Mouse (Mus musculus): ENCODE measurements around the gene Olfr403.
"Not testable (repeated sequence)": the region's sequence is repeated elsewhere in the genome, so short reads cannot be mapped to it uniquely, and the experiment has no call there.

Olfr403 gene

DNA sequence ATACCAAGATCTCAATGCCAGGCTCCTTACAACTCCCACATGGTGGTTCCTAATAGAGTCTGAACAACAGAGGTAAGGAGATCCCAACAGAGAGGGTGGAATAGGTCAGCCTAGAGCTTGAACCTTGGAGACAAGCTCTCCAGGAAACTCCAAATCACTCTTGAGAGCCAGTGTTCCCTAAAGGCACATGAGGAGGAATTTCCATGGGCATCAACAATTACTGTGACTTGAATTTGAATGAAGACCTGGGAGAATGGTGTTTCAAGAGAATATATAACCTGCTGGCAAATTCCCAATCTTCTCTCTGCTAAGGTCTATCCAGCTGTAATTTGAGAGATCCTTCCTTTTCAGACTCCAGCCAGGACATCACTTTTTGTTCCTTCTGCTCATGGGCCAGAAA lies at the start of gene Olfr403:
Olfr403 (plus strand) TSS at position 301 of the 400 bp plus-strand sequence.
- no peak for DNase-seq

DNA sequence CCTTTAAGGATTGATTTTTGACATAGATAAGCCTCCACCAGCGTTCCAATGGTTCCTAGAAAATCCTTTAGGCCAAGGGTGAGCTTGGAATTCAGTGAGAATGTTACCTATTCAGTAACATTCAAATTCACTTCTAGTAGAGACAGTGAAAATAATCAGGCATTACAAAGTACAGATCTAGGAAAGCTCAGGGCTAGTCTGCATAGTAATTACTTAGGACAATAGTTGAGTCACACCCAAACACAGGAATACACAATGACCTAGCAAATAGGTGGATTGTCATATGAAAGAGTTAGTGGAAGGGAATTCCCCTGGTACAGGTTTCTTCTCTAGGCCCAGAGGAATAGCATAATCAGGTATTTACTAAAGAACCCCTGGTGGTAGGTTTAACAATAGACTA lies 46.0 kb upstream of the Olfr403 start:
- DNase-seq, result not testable (repeated sequence)

DNA sequence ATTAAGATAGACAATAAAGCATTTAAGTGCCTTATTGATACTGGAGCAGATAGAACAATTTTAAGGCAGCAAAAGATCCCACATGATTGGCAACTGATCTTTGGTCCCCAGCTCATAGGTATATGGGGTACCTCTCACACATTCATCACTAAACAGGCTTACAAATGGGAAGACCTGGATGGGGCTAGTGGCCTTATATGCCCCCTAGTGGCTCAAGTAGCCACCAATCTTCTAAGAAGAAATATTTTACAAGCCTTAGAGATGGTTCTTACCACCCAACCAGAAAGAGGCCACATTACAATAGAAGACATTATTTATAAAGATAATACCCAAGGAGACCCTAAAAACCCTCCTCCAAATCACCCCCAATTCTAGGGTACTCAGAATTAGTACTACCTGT lies 40.2 kb upstream of the Olfr403 start:
- no peak for DNase-seq

DNA sequence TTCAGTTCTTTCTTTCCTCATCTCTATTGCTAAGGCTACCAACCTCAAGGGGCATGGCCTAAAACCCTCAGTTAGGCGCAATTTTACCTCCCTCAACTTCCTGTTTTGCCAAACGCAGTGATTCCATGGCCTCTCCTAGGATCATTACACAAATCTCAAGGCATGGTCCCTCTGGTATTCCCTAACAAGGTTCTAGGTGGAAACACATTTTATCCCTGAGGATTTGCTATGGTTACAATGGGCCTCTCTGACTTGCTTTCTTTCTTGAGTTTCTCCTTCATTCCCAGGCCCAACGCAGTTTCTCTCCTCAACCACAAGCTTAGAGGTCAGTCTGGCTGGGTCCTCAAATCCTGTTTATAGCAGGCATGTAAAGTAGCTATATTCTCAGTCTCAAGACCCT lies 32.8 kb upstream of the Olfr403 start, which contains the start of gene Olfr402:
Olfr402 (plus strand) TSS at position 301 of the 400 bp plus-strand sequence.
- DNase-seq, result no peak

DNA sequence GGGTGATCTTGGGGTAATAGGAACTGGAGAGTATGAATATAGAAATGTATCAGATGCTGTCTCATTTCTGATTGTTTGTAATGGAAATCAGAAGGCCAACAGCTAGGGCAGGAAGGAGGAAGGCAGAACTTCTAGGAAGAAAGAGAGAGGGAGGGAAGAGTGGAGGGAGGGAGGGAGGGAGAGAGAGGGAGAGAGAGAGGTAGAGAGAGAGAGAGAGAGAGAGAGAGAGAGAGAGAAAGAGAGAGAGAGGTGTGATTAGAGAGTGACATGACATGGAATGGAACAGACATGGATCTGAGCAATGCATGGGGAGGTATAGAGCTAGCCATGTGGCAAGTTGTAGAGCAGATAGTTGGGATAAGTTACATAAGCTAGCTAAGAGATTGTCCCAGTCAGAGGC lies 17.3 kb upstream of the Olfr403 start:
- DNase-seq, result no peak

DNA sequence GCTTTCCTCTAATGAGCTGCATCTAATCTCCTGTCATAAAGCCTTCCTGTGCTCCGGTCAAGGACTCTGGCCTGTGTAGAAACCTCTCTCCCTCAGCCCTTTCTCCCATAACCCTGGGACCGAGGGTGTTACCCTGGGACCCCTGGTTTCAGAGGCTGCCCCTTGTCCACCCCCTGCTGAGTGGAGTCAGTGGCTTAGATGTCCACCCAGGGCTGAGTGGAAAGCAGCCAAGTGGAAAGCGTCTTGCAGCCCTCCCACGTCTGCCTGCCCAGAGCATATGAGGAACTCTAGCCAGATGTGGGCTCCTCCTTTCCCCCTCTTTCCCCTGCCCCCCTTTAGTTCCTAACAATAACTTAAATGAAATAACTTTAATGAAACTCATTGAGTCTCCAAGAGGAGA lies 2.9 kb upstream of the Olfr403 start:
- DNase-seq, result no peak

DNA sequence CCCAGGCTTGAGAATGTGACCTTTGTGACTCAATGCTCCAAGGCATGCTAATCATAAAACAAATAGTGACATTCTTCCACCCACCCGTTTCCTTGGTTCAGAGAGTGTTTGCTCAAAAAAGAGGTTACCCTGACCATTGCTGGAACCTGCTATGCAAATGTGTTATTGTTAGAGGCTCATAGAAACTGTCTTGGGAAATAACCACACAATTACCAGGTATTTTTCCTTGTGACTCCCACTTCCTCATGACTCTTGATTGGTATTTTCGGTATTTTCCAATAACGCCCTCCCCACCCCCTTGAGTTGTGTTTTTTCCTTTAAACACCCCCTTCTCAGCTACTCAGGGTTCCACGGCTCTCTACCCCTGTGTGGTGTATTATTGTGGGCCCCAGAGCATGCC lies 2.3 kb upstream of the Olfr403 start:
- no peak for DNase-seq

DNA sequence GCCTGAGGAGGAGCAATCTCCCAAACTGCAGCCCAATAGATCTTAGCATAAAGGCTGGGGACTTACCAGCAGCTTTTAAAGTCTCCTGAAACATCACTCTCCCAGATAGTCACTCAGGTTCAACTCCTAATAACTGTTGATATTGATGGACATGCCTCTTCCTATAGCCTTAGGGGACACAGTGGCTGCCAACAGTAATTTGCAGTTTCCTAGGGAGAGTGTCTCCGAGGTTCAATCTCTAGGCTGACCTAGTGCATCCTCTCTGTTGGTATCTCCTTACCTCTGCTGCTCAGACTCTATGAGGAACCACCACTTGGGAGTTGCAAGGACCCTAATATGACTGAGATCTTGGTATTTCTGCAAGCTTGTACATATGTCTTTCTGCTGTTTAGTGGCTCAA lies 25.2 kb downstream of the Olfr403 start, which contains the start of gene Olfr43:
Olfr43 (minus strand) TSS at position 101 of the 400 bp plus-strand sequence.
- DNase-seq, result no peak

DNA sequence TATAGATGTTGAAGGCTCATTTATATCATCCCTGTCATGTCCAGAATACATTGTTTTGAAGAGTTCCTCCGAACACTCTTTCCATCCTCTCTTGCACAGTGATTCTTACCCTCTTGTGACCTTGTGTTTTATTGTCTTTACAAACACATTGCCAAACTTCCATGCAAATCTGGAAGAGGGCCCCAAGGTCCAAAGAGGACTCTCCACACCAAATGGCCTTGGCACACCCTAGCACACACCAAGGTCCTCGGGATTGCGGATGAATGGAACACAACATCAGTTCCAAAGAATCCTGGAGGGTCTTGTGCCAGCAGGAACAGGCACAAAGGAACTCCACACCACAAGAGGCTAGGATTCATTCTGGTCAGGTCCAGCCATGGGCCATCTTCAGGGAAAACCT lies 55.2 kb downstream of the Olfr403 start:
- no peak for DNase-seq

All from lung, postnatal 10 days (tissue).